Mouse (Mus musculus) hindbrain, embryonic 13.5 days (tissue): ENCODE data around the gene Bst2. TPM values are rescaled to one million over a fixed set of nuclear protein-coding genes. Genes with fewer than 3 reads are reported as not detected.

Source experiments
- ATAC-seq: fragments of 200-750 bp; cut with Nextera tagmentation; 2 replicates; pipeline ENCODE4 v1.8.0; 2017; ENCODE audit warnings: moderate TSS enrichment; ENCODE audit not compliant: low FRiP score
- H3K27ac ChIP-seq: fragments of 300-500 bp; sonication (generic); 2 replicates; pipeline ENCODE4 v1.5.1; 2015; ENCODE audit warnings: inconsistent platforms, mild to moderate bottlenecking, moderate library complexity
- H3K27me3 ChIP-seq: fragments of 300-500 bp; sonication (generic); 2 replicates; pipeline ENCODE4 v1.6.1; 2015; ENCODE audit warnings: mild to moderate bottlenecking, inconsistent platforms
- H3K36me3 ChIP-seq: fragments of 300-500 bp; sonication (generic); 2 replicates; pipeline ENCODE4 v1.6.1; 2015; ENCODE audit warnings: mild to moderate bottlenecking, inconsistent platforms
- H3K4me1 ChIP-seq: fragments of 300-500 bp; sonication (generic); replicated peaks from 2 replicates; pipeline ENCODE4 v1.6.1; 2015; ENCODE audit warnings: inconsistent platforms
- H3K4me2 ChIP-seq: fragments of 300-500 bp; sonication (generic); 2 replicates; pipeline ENCODE4 v1.6.1; 2015; ENCODE audit warnings: inconsistent platforms, mild to moderate bottlenecking, moderate library complexity
- H3K4me3 ChIP-seq: fragments of 300-500 bp; sonication (generic); 2 replicates; pipeline ENCODE4 v1.5.1; 2015; ENCODE audit warnings: mild to moderate bottlenecking, inconsistent platforms
- H3K9ac ChIP-seq: fragments of 300-500 bp; sonication (generic); 2 replicates; pipeline ENCODE4 v1.6.1; 2015; ENCODE audit warnings: mild to moderate bottlenecking, inconsistent platforms
- H3K9me3 ChIP-seq: fragments of 300-500 bp; sonication (generic); 2 replicates; pipeline ENCODE4 v1.6.1; 2016; ENCODE audit warnings: inconsistent platforms
- WGBS: fragments of 180-500 bp; shearing (Covaris S2); methylation state at CpG from one replicate; pipeline ENCODE4 v1.1.7; 2015; 5-methylcytosine and 5-hydroxymethylcytosine counted together
- polyA plus RNA-seq: library from polyadenylated mRNA; unstranded; fragments of >200 nt; fragmentation: Nextera tagmentation; extraction: Ambion mirVana; gene quantifications from 2 replicates; pipeline ENCODE4 v1.2.1, GENCODE M21; 2015

Gene Bst2
- polyA plus RNA-seq, 1 experiment from 2014 or later: 17.2 TPM

DNA sequence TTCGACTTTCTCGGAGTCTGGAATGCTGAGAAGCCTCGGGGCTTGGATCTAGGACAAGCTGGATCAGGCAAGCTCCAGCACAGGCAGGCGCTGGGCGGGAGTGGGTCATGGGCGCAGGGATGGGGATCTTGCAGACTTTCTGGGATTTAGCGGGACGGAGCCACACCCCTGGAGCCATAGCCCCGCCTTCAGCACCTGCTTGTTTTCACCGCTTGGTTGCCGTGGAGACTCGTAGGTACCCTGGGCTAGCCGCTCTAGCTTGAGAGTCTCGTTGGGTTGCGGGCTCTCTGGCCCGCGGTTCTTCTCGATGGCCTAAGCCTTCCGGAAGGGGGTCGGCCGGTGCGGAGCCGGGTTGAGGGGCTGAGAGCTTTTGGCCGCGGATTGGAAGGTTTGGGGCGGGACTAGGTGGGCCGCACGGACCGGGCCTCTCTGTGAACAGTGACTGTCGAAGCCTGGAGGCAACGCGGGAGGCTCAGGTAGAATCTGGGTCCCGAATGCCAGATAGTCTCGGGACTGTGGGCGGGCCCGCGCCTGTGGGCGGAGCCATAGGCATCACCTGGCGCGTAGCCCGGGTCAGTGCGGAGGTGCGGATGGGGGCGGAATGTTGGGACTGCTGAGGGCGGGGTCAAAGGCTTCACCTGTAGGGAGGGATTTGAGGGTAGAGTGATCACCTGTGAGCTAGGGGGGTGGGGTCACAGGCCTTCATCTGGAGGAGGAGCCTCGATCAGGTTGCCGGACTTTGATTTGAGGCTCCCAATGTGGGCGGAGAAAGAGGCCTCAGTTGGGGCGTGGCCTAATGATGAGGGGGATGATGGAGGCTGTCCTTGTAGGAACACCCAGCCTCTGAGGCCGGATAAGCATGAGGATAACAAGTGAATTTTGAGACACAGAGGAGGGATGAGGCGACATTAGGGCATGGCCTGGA is 32.4 kb upstream of the Bst2 start:
- peaks cover 34% of the 10 kb centered on the region for H3K27me3 ChIP-seq
- peaks cover 42% of the 10 kb centered on the region for H3K4me1 ChIP-seq
- H3K27ac ChIP-seq: peak overlapping the region; percentile 83
- peak overlapping the region; percentile 56 for H3K4me3 ChIP-seq
- no peaks in the 10 kb centered on the region; the same call in 1 of the 2 replicates for H3K36me3 ChIP-seq
- peak overlapping the region; percentile 81 for H3K4me2 ChIP-seq
- no peaks in the 10 kb centered on the region for H3K9me3 ChIP-seq
- peak; percentile 85 for ATAC-seq
- WGBS: under 1% methylated on average over 51 of the region's 51 CpGs
- H3K9ac ChIP-seq: peak overlapping the region; percentile 82

DNA sequence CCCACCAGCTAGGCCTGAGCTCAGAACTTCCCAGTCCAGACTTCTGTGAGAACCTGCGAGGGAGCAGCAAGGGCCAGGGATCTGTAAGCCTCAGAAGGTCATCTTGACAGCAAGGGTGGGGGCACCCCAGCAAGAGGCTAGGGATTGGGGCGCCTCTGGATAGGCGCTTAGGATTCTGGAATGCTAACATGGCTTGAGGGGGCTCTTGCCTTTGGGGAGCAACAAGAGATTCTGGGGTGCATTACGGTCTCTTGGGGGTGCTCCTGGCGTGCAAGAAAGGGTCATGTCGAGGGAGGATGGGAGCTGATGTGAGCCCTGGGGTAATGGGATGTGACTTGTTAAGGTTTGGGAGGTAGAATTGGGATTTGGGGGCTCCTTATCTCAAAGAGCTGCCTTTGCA is 31.7 kb upstream of the Bst2 start:
- Histone ChIP-seq H3K9ac (peak overlapping the region; percentile 82), H3K4me3 (peak overlapping the region; percentile 56), H3K27ac (peak overlapping the region; percentile 83), H3K9me3 (0 out of 2 replicates have a peak, but pooled peaks cover 4% of the 10 kb centered on the region), H3K27me3 (peaks cover 40% of the 10 kb centered on the region), H3K4me1 (peaks cover 36% of the 10 kb centered on the region), H3K36me3 (no peaks in the 10 kb centered on the region; the same call in 1 of the 2 replicates), H3K4me2 (peak overlapping the region; percentile 81)
- WGBS: 19% methylated on average over 6 of the region's 6 CpGs
- 0 out of 2 replicates have a peak, but pooled peaks have one; percentile 0 for ATAC-seq

DNA sequence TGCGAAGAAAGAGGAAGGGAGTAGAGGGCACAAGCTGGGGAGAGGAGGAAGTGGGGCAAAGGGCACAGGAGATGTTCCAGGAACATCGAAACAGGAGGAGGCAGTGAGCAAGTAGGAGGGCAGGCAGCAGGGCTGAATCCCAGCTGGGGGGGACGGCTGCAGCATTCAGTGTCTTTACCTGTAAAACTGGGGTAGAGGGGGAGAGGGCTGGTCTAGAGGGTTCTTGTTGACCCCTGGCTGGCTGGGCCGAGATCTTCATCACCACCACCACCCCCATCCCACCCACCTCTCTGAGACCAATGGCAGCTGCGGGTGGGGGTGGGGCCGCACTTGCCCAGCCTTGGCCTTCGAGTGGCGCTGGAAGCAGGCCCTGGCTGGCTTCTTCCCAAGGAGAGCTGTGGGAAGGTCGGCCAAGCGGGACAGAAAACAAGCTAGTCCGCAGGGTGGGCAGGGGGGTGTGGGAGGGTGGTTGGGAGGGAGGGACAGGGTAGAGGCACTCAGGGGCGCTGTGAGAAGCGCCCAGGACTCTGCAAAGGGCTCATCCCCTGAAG is 31.2 kb upstream of the Bst2 start, which contains the start of gene Slc27a1:
Slc27a1 (plus strand) TSS at position 496 of the 551 bp plus-strand sequence.
- 0 out of 2 replicates have a peak, but pooled peaks cover 4% of the 10 kb centered on the region for H3K9me3 ChIP-seq
- H3K9ac ChIP-seq: peak within 1 kb of the TSS; percentile 82
- H3K4me2 ChIP-seq: peak within 1 kb of the TSS; percentile 81
- peaks cover 44% of the 10 kb centered on the region for H3K27me3 ChIP-seq
- ATAC-seq: 0 out of 2 replicates have a peak, but pooled peaks have one; percentile 2
- no peaks in the 10 kb centered on the region; the same call in 1 of the 2 replicates for H3K36me3 ChIP-seq
- peak within 1 kb of the TSS; percentile 56 for H3K4me3 ChIP-seq
- 11% methylated on average over 13 of the region's 13 CpGs for WGBS
- H3K4me1 ChIP-seq: peaks cover 36% of the 10 kb centered on the region
- peak within 1 kb of the TSS; percentile 83 for H3K27ac ChIP-seq

DNA sequence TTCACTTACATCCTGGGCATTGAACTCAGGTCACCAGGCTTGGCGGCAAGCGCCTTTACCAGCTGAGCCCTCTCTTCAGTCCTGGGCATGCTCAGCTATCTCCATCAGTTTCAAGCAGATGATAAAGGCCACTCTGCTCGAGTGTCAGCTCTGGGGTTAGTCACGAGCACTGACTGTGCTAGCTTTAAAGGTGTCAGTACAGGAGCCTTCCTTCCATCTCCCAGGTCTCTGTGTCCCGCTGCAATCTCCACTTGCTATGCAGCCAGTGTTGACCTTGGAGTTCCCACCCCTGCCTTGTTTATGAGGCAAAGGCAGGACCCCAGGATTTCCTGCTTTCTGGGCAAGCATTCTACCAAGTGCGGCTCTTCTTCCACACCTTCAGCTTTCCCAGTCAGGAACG is 30.3 kb upstream of the Bst2 start:
- Histone ChIP-seq H3K27me3 (peaks cover 53% of the 10 kb centered on the region), H3K9me3 (0 out of 2 replicates have a peak, but pooled peaks cover 4% of the 10 kb centered on the region), H3K9ac (no peak overlapping the region), H3K4me2 (no peak overlapping the region), H3K36me3 (no peaks in the 10 kb centered on the region), H3K27ac (no peak overlapping the region), H3K4me3 (no peak overlapping the region), H3K4me1 (peaks cover 34% of the 10 kb centered on the region)
- WGBS: 78% methylated on average over 7 of the region's 7 CpGs
- no peak for ATAC-seq

DNA sequence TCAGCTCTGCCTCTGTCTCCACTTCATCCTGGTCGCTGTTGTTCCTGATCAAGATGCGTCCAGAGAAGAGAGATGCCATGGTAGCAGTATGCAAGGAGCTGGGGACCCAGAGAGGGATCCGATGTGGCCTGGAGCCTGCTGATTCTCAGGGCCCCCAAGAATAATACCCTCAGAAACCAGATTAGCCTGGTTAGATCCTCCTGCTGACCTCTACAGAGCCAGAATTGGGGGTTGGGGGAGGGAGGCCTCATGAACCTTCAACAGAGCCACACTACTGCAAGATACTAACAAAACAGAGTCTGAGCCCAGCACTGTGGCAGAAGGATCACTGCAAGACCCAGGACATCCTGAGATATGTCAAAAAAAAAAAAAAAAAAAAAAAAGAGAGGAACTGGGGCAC is 29.2 kb upstream of the Bst2 start, which contains the start of gene Nxnl1:
Nxnl1 (minus strand) TSS at position 101 of the 400 bp plus-strand sequence.
- 59% methylated on average over 3 of the region's 3 CpGs for WGBS
- Histone ChIP-seq H3K27me3 (peaks cover 64% of the 10 kb centered on the region), H3K4me1 (peaks cover 27% of the 10 kb centered on the region), H3K4me2 (no peak within 1 kb of the TSS), H3K9me3 (0 out of 2 replicates have a peak, but pooled peaks cover 4% of the 10 kb centered on the region), H3K4me3 (no peak within 1 kb of the TSS), H3K9ac (no peak within 1 kb of the TSS), H3K36me3 (no peaks in the 10 kb centered on the region), H3K27ac (no peak within 1 kb of the TSS)
- no peak for ATAC-seq

DNA sequence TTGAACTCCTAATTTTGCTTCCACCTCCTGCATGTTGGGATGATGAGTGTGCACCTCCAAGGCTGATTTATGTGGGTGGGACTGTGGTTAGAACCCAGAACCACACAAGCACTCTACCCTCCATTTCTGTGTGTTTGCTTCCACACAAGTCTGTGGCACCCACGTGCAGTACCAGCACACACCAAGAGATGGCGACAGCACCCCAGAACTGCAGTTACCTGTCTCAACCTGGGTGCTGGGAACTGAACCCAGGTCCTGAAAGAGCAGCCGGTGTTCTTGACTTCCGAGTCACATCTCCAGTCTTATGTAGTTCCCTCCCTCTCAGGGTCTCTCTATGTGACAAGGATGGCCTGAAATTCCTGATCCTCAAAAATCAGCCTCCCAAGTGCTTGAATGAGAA is 26.7 kb upstream of the Bst2 start:
- Histone ChIP-seq H3K36me3 (no peaks in the 10 kb centered on the region), H3K4me1 (peaks cover 16% of the 10 kb centered on the region), H3K9me3 (0 out of 2 replicates have a peak, but pooled peaks cover 4% of the 10 kb centered on the region), H3K4me3 (no peak overlapping the region), H3K27me3 (peaks cover 89% of the 10 kb centered on the region), H3K27ac (no peak overlapping the region), H3K4me2 (no peak overlapping the region), H3K9ac (no peak overlapping the region)
- WGBS: 92% methylated on average over 4 of the region's 4 CpGs
- no peak for ATAC-seq

DNA sequence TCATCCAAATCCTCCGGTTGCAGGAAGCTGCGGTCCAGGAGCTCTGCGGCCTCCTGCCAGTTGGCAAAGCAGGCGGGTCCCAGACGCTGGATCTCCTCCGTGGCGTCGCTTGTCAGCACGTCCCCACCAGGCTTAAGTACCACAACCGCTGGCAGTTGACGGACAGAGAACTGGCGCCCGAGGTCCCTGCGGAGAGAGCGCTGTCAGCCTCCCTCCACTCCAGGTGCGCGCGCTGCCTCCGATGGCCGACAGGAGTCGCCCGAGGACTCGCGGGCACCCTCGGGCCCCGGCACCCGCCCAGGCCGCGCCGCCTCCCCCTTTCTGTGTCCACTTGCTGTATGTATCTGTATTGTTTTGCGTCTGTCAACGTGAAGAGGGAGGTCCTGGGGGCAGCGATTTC is 25.5 kb upstream of the Bst2 start:
- whole genome bisulfite sequencing: 1% methylated on average over 33 of the region's 33 CpGs
- H3K9ac ChIP-seq: peak overlapping the region; percentile 35; the same call in 1 of the 2 replicates
- ATAC-seq: peak; percentile 33; the same call in 1 of the 2 replicates

DNA sequence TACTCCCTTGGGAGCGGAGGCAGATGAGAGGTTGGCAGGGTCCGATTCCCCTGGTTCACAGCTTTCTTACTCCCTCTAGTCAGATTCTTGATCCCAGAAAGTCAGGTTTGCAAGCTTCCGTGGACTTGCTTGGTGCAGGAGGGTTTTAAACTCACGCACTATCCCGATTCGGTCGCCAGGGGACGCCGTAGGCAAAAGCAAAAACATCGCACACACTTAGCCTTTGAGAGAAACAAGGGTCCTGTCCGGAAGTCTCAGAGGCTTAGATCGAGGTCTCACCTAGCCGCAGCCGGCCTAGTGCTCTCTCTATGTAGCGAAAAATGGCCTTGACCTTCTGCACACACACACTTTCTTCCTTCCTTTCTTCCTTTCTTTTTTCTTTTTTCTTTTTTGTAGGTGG is 24.1 kb upstream of the Bst2 start:
- Histone ChIP-seq H3K4me1 (peaks cover 18% of the 10 kb centered on the region), H3K27me3 (peaks cover 94% of the 10 kb centered on the region), H3K9me3 (0 out of 2 replicates have a peak, but pooled peaks cover 4% of the 10 kb centered on the region), H3K36me3 (no peaks in the 10 kb centered on the region), H3K9ac (no peak overlapping the region), H3K4me3 (no peak overlapping the region), H3K4me2 (no peak overlapping the region), H3K27ac (no peak overlapping the region)
- ATAC-seq: 0 out of 2 replicates have a peak, but pooled peaks have one; percentile 28
- 2% methylated on average over 15 of the region's 15 CpGs for WGBS

More for the DNA sequence above, 25.5 kb upstream of the Bst2 start:
- Histone ChIP-seq H3K36me3 (no peaks in the 10 kb centered on the region), H3K4me2 (peak overlapping the region; percentile 49), H3K4me1 (peaks cover 18% of the 10 kb centered on the region), H3K27ac (no peak overlapping the region), H3K9me3 (0 out of 2 replicates have a peak, but pooled peaks cover 4% of the 10 kb centered on the region), H3K27me3 (peaks cover 89% of the 10 kb centered on the region), H3K4me3 (peak overlapping the region; percentile 29)

DNA sequence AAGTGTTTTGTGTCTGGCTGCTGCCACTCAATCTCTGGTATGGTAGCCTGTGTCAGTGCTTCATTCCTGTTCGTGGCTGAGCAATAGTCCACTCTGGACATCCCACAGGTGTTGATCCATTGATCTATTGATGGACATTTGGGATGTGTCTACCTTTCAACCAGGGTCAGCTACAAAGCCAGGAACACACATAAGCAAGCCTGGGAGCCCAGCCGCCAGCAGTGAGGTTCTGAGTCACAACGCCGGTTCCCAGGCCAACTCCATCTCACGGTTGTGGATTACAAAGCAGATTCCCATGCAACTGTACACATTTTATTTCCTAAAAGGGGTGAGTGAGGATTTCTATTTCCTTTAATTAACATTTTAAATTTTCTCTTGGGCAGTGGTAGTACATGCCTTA is 23.5 kb upstream of the Bst2 start:
- ATAC-seq: no peak

DNA sequence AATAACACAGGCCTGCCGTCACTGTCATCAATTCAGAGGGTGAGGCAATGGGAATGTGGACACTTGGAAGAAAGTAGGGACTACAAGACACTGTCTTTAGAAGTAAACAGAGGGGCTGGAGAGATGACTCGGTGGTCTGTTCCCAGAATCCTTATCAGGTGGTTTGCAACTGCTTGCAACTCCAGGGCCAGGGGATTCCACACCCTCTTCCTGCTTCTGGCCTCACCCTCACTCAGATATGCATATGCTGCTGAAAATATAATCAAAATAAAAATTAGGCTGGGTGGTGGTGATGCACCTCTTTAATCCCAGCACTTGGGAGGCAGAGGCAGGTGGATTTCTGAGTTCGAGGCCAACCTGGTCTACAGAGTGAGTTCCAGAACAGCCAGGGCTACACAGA is 22.8 kb upstream of the Bst2 start:
- WGBS: 89% methylated on average over 3 of the region's 3 CpGs
- no peak for ATAC-seq
- no peak overlapping the region for H3K9ac ChIP-seq

More for the DNA sequence above, 23.5 kb upstream of the Bst2 start:
- H3K9me3 ChIP-seq: 0 out of 2 replicates have a peak, but pooled peaks cover 4% of the 10 kb centered on the region
- no peak overlapping the region for H3K4me3 ChIP-seq
- H3K9ac ChIP-seq: no peak overlapping the region
- H3K36me3 ChIP-seq: no peaks in the 10 kb centered on the region
- peaks cover 18% of the 10 kb centered on the region for H3K4me1 ChIP-seq
- H3K4me2 ChIP-seq: no peak overlapping the region
- 86% methylated on average over 5 of the region's 5 CpGs for WGBS
- H3K27ac ChIP-seq: no peak overlapping the region
- peaks cover 95% of the 10 kb centered on the region for H3K27me3 ChIP-seq

DNA sequence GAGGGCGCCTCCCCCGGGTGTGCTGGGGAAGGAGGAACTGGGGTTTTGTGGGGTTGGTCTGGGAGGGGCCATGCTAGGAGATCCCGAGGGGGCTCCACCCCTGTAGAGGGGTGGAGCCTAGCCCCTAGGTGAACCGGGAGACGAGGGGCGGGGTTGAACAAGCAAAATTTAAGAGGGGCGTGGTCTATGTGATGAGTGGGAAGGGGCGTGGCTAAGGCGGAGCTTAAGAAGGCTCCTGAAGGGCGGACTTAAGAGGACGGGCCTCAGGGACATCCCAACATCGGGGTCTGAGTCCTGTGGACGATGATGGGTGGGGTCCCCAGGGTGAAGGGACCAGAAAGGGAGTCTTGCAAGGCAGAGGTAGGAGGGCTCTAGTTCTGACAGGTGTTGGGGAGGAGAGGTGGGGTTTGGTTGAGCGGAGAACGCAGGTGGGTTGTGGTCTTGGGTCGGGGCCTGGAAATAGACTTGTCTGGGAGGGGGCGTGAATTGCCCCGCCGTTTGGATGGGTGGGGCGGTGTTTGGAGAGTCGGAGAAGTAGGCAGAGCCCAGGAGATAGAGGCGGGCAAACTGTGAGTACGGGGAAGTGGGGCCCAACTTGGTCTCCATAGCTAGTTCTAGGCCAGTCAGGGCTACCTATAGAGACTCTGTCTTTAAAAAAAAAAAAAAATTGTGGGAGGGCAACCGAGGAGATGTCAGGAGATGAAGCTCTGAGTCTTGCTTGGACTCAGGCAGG is 21.9 kb upstream of the Bst2 start:
- H3K9me3 ChIP-seq: 0 out of 2 replicates have a peak, but pooled peaks cover 2% of the 10 kb centered on the region
- ATAC-seq: no peak
- no peaks in the 10 kb centered on the region for H3K36me3 ChIP-seq
- H3K27ac ChIP-seq: no peak overlapping the region
- H3K4me2 ChIP-seq: peak overlapping the region; percentile 45
- 0 out of 2 replicates have a peak overlapping the region, but pooled peaks have one; percentile 39 for H3K9ac ChIP-seq
- 2% methylated on average over 24 of the region's 24 CpGs for WGBS
- peak overlapping the region; percentile 25 for H3K4me3 ChIP-seq
- peaks cover 99% of the 10 kb centered on the region for H3K27me3 ChIP-seq
- peaks cover 18% of the 10 kb centered on the region for H3K4me1 ChIP-seq

More for the DNA sequence above, 22.8 kb upstream of the Bst2 start:
- H3K27ac ChIP-seq: no peak overlapping the region
- no peak overlapping the region for H3K4me2 ChIP-seq
- H3K4me3 ChIP-seq: no peak overlapping the region
- H3K36me3 ChIP-seq: no peaks in the 10 kb centered on the region
- peaks cover 18% of the 10 kb centered on the region for H3K4me1 ChIP-seq
- H3K27me3 ChIP-seq: peaks cover 97% of the 10 kb centered on the region
- H3K9me3 ChIP-seq: 0 out of 2 replicates have a peak, but pooled peaks cover 4% of the 10 kb centered on the region
